Mouse (Mus musculus): ENCODE measurements at regions not wholly inside any gene's neighbourhood (a gene's known extent, or its start where the extent isn't known, plus 50 kb on each side); places are given as distances from the start of the nearest gene placed in this dataset.

- no peak for DNase-seq (ENCODE audit: low read depth)
Measured at GRCm38 (mm10) chr11:19659511-19659910, 264.7 kb upstream of the Spred2 start.

- DNase-seq (ENCODE audit: low read depth), result peak; percentile 26
Measured at GRCm38 (mm10) chr11:19666732-19667131, 257.4 kb upstream of the Spred2 start.

- no peak for DNase-seq (ENCODE audit: low read depth)
Measured at GRCm38 (mm10) chr11:19670853-19671530, 253.2 kb upstream of the Spred2 start.

- no peak for DNase-seq (ENCODE audit: low read depth)
Measured at GRCm38 (mm10) chr11:19673012-19673411, 251.2 kb upstream of the Spred2 start.

GRCm38 (mm10) chr11:19676514-19676913, 247.7 kb upstream of the Spred2 start:
- DNase-seq (ENCODE audit: low read depth), result no peak

GRCm38 (mm10) chr11:19679041-19679440, 245.1 kb upstream of the Spred2 start:
- DNase-seq (ENCODE audit: low read depth), result no peak

GRCm38 (mm10) chr11:19679669-19680068, 244.5 kb upstream of the Spred2 start:
- no peak for DNase-seq (ENCODE audit: low read depth)

GRCm38 (mm10) chr11:19701198-19701597, 223.0 kb upstream of the Spred2 start:
- no peak for DNase-seq (ENCODE audit: low read depth)

- peak; percentile 51 for DNase-seq (ENCODE audit: low read depth)
Measured at GRCm38 (mm10) chr11:19708821-19709220, 215.4 kb upstream of the Spred2 start.

GRCm38 (mm10) chr11:19709337-19709736, 214.8 kb upstream of the Spred2 start:
- DNase-seq (ENCODE audit: low read depth), result no peak

GRCm38 (mm10) chr11:19713091-19713490, 211.1 kb upstream of the Spred2 start:
- no peak for DNase-seq (ENCODE audit: low read depth)

- DNase-seq (ENCODE audit: low read depth), result no peak
Measured at GRCm38 (mm10) chr11:19713597-19713996, 210.6 kb upstream of the Spred2 start.

GRCm38 (mm10) chr11:19714211-19714610, 210.0 kb upstream of the Spred2 start:
- DNase-seq (ENCODE audit: low read depth), result no peak

- no peak for DNase-seq (ENCODE audit: low read depth)
Measured at GRCm38 (mm10) chr11:19714888-19715595, 209.1 kb upstream of the Spred2 start.

GRCm38 (mm10) chr11:19718165-19718564, 206.0 kb upstream of the Spred2 start:
- DNase-seq (ENCODE audit: low read depth), result no peak

- DNase-seq (ENCODE audit: low read depth), result no peak
Measured at GRCm38 (mm10) chr11:19729031-19729430, 195.1 kb upstream of the Spred2 start.

GRCm38 (mm10) chr11:19730747-19731146, 193.4 kb upstream of the Spred2 start:
- no peak for DNase-seq (ENCODE audit: low read depth)

GRCm38 (mm10) chr11:19736076-19736475, 188.1 kb upstream of the Spred2 start:
- no peak for DNase-seq (ENCODE audit: low read depth)

- DNase-seq (ENCODE audit: low read depth), result no peak
Measured at GRCm38 (mm10) chr11:19736926-19737325, 187.2 kb upstream of the Spred2 start.

- DNase-seq (ENCODE audit: low read depth), result peak; percentile 50
Measured at GRCm38 (mm10) chr11:19737331-19737730, 186.8 kb upstream of the Spred2 start.

GRCm38 (mm10) chr11:19737807-19738206, 186.4 kb upstream of the Spred2 start:
- no peak for DNase-seq (ENCODE audit: low read depth)

- DNase-seq (ENCODE audit: low read depth), result no peak
Measured at GRCm38 (mm10) chr11:19739527-19740151, 184.5 kb upstream of the Spred2 start.

- DNase-seq (ENCODE audit: low read depth), result no peak
Measured at GRCm38 (mm10) chr11:19740562-19740961, 183.6 kb upstream of the Spred2 start.
